Mouse (Mus musculus) C2C12 (cell line): ENCODE measurements around the gene P2ry12.

Source experiments
- CEBPB ChIP-seq: IDR thresholded peaks from one replicate; pipeline ENCODE4 v1.6.1; 2011; ENCODE audit warnings: low read depth, mild to moderate bottlenecking, control low read depth, moderate library complexity
- CTCF ChIP-seq: IDR thresholded peaks from one replicate; pipeline ENCODE4 v1.5.1; 2011; ENCODE audit not compliant: control insufficient read depth, insufficient read depth, insufficient read length
- USF1 ChIP-seq: IDR thresholded peaks from one replicate; pipeline ENCODE4 v1.6.1; 2011; ENCODE audit warnings: low read depth, mild to moderate bottlenecking, control low read depth, moderate library complexity

DNA sequence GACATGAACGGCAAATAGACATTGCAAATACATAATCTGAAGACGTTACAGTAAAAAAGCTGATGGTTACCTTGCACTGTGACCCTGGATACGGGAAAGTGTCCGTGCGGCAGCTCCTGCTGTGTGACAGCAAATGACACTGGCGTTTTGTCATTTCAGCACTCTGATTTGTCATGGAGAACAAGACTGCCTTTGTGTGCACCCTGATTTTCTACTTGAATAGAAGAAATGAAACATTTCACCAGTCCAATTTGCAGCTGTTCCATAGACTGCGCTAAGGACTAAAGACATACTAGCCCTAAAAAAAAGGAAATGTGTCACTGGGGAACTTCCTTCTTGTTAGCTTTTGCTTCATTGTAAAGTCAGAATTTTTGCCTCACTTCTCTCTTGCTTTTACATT lies at the start of gene P2ry12:
- no peak for TF ChIP-seq CTCF
- TF ChIP-seq USF1, result no peak
- TF ChIP-seq CEBPB, result no peak
